Mouse (Mus musculus): Measurements from ENCODE around the gene Gm49510. TPM values are rescaled to one million over a fixed set of nuclear protein-coding genes. Genes with fewer than 3 reads are reported as not detected.

Gene Gm49510
- polyA plus RNA-seq, 1 experiment from 2014 or later: 0.10 TPM

DNA sequence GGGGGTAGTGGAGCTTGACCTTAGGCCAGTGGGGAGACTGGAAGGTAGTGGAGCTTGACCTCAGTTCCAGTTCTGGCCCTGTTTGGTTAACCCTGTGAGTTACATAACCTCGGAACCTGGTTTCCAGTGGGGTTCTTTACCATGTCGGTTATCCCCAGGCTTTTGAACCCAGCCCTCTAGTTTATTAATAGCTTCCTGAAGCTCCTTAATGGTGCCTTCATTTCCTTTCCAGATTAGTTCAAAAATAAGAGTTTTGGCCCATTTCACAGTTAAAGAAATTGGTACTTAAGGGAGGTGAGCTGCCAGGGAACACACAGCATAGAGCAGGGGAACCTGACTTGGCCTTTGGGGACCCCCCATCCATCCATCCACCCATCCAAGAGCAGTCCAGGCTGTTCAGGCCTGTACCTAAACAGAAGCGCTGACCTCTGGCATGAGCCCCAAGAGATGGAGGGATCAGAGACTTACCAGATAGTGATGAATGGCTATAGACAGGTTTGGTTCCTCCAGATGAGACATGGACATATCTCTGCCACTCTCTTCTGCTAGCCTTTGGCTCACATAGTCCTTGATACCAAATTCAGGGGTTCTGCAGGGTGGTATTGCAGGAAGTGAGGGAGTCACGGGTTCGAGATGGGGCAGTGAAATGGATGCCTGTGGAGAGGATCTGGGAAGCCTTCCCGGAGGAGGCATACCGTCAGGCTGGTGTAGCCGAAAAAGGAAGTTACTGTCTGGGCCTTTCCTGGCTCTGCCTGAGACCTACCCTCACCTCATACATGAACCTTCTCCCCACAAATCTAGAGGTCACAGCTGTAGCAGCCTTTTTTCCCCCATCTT, 15.6 kb downstream of the Gm49510 start:
- no peak for TF ChIP-seq CTCF (IDR thresholded peaks at IDR 0.05)
- TF ChIP-seq EP300 (IDR thresholded peaks at IDR 0.05): no peak
- Histone ChIP-seq H3K4me2 (replicated peaks; ENCODE audit: low read depth, low read length) (peak overlapping the region; percentile 88), H3K4me1 (ENCODE audit: insufficient read depth, low read depth, low read length) (peaks cover 10% of the 10 kb centered on the region; the same call in 1 of the 2 replicates), H3K27me3 (replicated peaks; ENCODE audit: insufficient read depth, low read length) (0 out of 2 replicates have a peak, but pooled peaks cover 4% of the 10 kb centered on the region), H3K27ac (ENCODE audit: low read length) (no peak overlapping the region), H3K4me3 (ENCODE audit: low read depth, low read length) (peak overlapping the region; percentile 41), H3K36me3 (ENCODE audit: insufficient read depth, low read length) (peaks cover 6% of the 10 kb centered on the region; the same call in 1 of the 2 replicates), H3K9me3 (ENCODE audit: low read length) (no peaks in the 10 kb centered on the region), H3K9ac (replicated peaks; ENCODE audit: low read depth) (no peak overlapping the region)
- DNase-seq (ENCODE audit: low spot score) (no peak), ATAC-seq (no peak)
- WGBS: 47% methylated on average over 8 of the region's 8 CpGs

DNA sequence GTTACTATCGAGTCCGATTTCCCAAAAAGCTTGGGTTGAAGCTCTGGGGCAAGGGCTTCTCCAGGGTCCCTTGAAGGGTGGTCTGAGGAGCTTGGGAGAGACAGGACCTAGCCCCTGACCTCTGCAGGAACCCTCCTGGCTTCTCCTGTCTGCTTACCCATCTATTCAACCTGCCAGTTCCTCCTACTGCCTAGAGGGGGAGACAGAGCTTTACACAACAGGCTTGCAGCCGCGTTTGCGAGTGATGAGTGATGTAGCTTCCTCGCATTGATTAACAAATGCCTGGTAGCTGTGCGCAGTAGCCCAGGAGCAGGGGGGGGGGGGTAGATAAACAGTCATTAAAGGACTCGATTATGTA, 16.2 kb downstream of the Gm49510 start:
- no peak overlapping the region for H3K9ac ChIP-seq (replicated peaks; ENCODE audit: low read depth)

DNA sequence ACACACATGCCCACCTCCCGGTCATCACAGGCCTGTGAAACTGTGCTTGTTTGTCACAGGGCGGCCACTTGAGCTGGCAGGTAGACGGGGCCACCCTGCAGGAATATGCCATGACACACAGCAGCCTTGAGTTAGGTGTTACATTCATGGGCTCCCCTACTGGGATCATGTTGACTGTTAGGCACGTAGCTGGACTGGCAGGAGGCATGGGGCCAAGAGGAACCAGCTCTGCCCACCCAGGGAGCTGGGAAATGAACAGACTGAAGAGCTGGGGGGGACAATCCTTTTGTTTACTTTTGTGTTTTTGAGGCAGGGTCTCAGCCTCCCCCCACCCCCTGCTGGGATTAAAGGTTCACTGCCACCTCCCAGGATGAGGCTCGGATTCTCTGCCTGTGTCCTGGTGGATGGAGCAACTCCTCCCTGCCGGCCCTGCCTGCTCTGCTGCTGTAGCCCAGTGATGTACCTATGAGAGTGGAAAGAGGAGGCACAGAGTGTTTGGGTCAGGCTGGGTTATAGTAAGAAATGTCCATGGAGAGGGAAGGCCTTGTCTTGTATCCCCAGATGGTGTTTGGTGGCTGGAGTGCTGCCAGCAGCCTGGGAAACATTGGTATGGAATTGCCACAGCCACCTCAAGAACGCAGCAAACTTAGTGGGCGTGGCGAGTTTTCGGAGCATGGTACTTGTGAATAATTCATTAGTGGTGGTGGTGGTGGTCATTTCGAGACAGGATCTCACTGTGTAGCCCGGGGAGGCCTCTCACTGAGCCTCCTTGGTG, 16.8 kb downstream of the Gm49510 start:
- ATAC-seq (no peak), DNase-seq (ENCODE audit: low spot score) (no peak)
- Histone ChIP-seq H3K9me3 (ENCODE audit: low read length) (no peaks in the 10 kb centered on the region), H3K4me3 (ENCODE audit: low read depth, low read length) (no peak overlapping the region), H3K4me2 (replicated peaks; ENCODE audit: low read depth, low read length) (no peak overlapping the region), H3K27ac (ENCODE audit: low read length) (no peak overlapping the region; the same call in 1 of the 2 replicates), H3K4me1 (ENCODE audit: insufficient read depth, low read depth, low read length) (peaks cover 10% of the 10 kb centered on the region; the same call in 1 of the 2 replicates), H3K36me3 (ENCODE audit: insufficient read depth, low read length) (peaks cover 2% of the 10 kb centered on the region; the same call in 1 of the 2 replicates), H3K27me3 (replicated peaks; ENCODE audit: insufficient read depth, low read length) (0 out of 2 replicates have a peak, but pooled peaks cover 4% of the 10 kb centered on the region), H3K9ac (replicated peaks; ENCODE audit: low read depth) (no peak overlapping the region)
- 62% methylated on average over 12 of the region's 12 CpGs for WGBS
- TF ChIP-seq EP300 (IDR thresholded peaks at IDR 0.05): no peak
- TF ChIP-seq CTCF (IDR thresholded peaks at IDR 0.05): no peak

More for the DNA sequence above, 16.2 kb downstream of the Gm49510 start:
- Histone ChIP-seq H3K4me3 (ENCODE audit: low read depth, low read length) (no peak overlapping the region), H3K27me3 (replicated peaks; ENCODE audit: insufficient read depth, low read length) (0 out of 2 replicates have a peak, but pooled peaks cover 4% of the 10 kb centered on the region), H3K4me1 (ENCODE audit: insufficient read depth, low read depth, low read length) (peaks cover 10% of the 10 kb centered on the region; the same call in 1 of the 2 replicates), H3K36me3 (ENCODE audit: insufficient read depth, low read length) (peaks cover 5% of the 10 kb centered on the region; the same call in 1 of the 2 replicates), H3K4me2 (replicated peaks; ENCODE audit: low read depth, low read length) (no peak overlapping the region), H3K9me3 (ENCODE audit: low read length) (no peaks in the 10 kb centered on the region), H3K27ac (ENCODE audit: low read length) (no peak overlapping the region)
- DNase-seq (ENCODE audit: low spot score) (peak; percentile 94), ATAC-seq (peak; percentile 33)
- TF ChIP-seq CTCF (IDR thresholded peaks at IDR 0.05): peak; percentile 98
- no peak for TF ChIP-seq EP300 (IDR thresholded peaks at IDR 0.05)
- WGBS: 8% methylated on average over 8 of the region's 8 CpGs

DNA sequence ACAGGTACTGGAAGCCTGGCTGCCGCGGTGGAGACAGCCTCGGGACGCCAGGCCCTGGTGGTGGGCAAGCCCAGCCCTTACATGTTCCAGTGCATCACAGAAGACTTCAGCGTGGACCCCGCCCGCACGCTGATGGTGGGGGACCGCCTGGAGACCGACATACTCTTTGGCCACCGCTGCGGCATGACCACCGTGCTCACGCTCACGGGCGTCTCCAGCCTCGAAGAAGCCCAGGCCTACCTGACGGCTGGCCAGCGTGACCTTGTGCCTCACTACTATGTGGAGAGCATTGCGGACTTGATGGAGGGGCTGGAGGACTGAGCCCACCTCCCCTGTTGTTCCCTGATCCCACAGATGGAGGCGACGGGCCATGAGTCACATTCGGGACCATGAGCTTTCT, 18.7 kb downstream of the Gm49510 start:
- no peak for DNase-seq (ENCODE audit: low spot score)
- 0 out of 2 replicates have a peak, but pooled peaks cover 4% of the 10 kb centered on the region for H3K27me3 ChIP-seq (replicated peaks; ENCODE audit: insufficient read depth, low read length)
- H3K4me1 ChIP-seq (ENCODE audit: insufficient read depth, low read depth, low read length): peaks cover 10% of the 10 kb centered on the region; the same call in 1 of the 2 replicates

DNA sequence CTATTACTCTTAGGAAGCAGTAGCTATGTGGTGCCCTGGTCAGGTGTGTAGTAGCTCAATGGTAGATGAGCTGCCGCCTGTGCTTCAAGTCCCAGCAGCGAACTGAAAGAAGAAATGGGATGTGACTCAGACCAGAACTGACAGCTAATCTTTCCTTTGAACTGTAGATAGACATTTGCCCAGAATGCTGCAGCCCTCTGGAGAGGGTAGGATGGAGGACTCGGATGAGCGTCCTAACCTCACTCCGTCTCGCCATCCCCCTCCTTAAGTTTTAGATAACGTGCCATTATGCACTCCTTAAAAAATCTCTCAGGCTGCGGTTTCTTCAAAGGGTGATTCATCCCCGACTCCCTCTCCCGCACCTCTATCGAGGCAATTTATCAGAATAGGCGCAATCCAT, 20.4 kb downstream of the Gm49510 start:
- Histone ChIP-seq H3K4me1 (ENCODE audit: insufficient read depth, low read depth, low read length) (no peaks in the 10 kb centered on the region), H3K36me3 (ENCODE audit: insufficient read depth, low read length) (no peaks in the 10 kb centered on the region), H3K9me3 (ENCODE audit: low read length) (no peaks in the 10 kb centered on the region), H3K27me3 (replicated peaks; ENCODE audit: insufficient read depth, low read length) (no peaks in the 10 kb centered on the region), H3K4me3 (ENCODE audit: low read depth, low read length) (no peak overlapping the region), H3K4me2 (replicated peaks; ENCODE audit: low read depth, low read length) (no peak overlapping the region), H3K9ac (replicated peaks; ENCODE audit: low read depth) (no peak overlapping the region), H3K27ac (ENCODE audit: low read length) (no peak overlapping the region)
- 70% methylated on average over 12 of the region's 12 CpGs for WGBS
- ATAC-seq: no peak
- TF ChIP-seq CTCF (IDR thresholded peaks at IDR 0.05) (no peak), EP300 (IDR thresholded peaks at IDR 0.05) (no peak)
- no peak for DNase-seq (ENCODE audit: low spot score)

More for the DNA sequence above, 18.7 kb downstream of the Gm49510 start:
- Histone ChIP-seq H3K27ac (ENCODE audit: low read length) (no peak overlapping the region), H3K9me3 (ENCODE audit: low read length) (no peaks in the 10 kb centered on the region), H3K9ac (replicated peaks; ENCODE audit: low read depth) (no peak overlapping the region), H3K4me3 (ENCODE audit: low read depth, low read length) (no peak overlapping the region), H3K4me2 (replicated peaks; ENCODE audit: low read depth, low read length) (no peak overlapping the region), H3K36me3 (ENCODE audit: insufficient read depth, low read length) (no peaks in the 10 kb centered on the region)
- TF ChIP-seq CTCF (IDR thresholded peaks at IDR 0.05) (no peak), EP300 (IDR thresholded peaks at IDR 0.05) (no peak)
- WGBS: 89% methylated on average over 23 of the region's 23 CpGs
- no peak for ATAC-seq

DNA sequence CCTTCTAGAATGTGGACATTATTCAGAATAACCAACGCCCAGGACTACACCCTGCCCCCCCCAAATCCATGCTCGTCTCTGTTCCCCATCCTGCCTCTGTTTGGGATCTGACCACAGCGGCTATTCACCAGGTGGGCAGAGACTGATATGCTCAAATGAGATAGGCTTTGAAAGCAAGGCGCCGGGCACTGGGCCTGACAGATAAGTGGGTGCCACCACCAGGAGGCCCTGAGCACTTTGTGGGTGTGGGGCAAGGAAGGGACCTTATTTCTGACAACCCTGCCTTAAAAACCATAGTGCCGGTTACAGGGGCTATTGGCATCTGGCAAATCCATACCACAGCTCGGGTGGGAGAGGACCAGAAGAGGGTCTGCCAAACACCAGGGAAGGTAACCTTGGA, 23.2 kb downstream of the Gm49510 start:
- Histone ChIP-seq H3K4me3 (ENCODE audit: low read depth, low read length) (no peak overlapping the region), H3K4me1 (ENCODE audit: insufficient read depth, low read depth, low read length) (peaks cover 15% of the 10 kb centered on the region; the same call in 1 of the 2 replicates), H3K27ac (ENCODE audit: low read length) (no peak overlapping the region), H3K36me3 (ENCODE audit: insufficient read depth, low read length) (no peaks in the 10 kb centered on the region), H3K27me3 (replicated peaks; ENCODE audit: insufficient read depth, low read length) (no peaks in the 10 kb centered on the region), H3K9ac (replicated peaks; ENCODE audit: low read depth) (no peak overlapping the region), H3K4me2 (replicated peaks; ENCODE audit: low read depth, low read length) (no peak overlapping the region), H3K9me3 (ENCODE audit: low read length) (no peaks in the 10 kb centered on the region)
- no peak for ATAC-seq
- DNase-seq (ENCODE audit: low spot score): no peak
- WGBS: 82% methylated on average over 7 of the region's 7 CpGs
- no peak for TF ChIP-seq EP300 (IDR thresholded peaks at IDR 0.05)
- TF ChIP-seq CTCF (IDR thresholded peaks at IDR 0.05): no peak
